Mouse (Mus musculus): ENCODE results near the gene Zbtb11. TPM values are rescaled to one million over a fixed set of nuclear protein-coding genes. Genes with fewer than 3 reads are reported as not detected.

The Zbtb11 gene
- total and polyA plus RNA-seq, 2 experiments: 2.8 to 8.6 TPM

GRCm38 (mm10) chr16:55971735-55972615 is 1.7 kb upstream of the Zbtb11 start:
- peaks cover 17% of the 10 kb centered on the region for H3K79me2 ChIP-seq (ENCODE audit: control insufficient read depth, insufficient read depth, low read length)
- peaks cover 15% of the 10 kb centered on the region for H3K4me1 ChIP-seq (ENCODE audit: control insufficient read depth, insufficient read depth, low read length)
- no peak overlapping the region for H3K27ac ChIP-seq (replicated peaks; ENCODE audit: insufficient read depth, low read depth, low read length)
- TF ChIP-seq CTCF (IDR thresholded peaks at IDR 0.05; ENCODE audit: low read depth, low read length) (no peak), POLR2A (IDR thresholded peaks at IDR 0.05; ENCODE audit: extremely low read depth, insufficient read depth, low read length) (no peak)
- H3K36me3 ChIP-seq (ENCODE audit: control insufficient read depth, insufficient read depth, low read length): peaks cover 44% of the 10 kb centered on the region
- WGBS: 84% methylated on average over 6 of the region's 6 CpGs
- DNase-seq (ENCODE audit: extremely low read depth, low read depth, low spot score): no peak
- H3K4me3 ChIP-seq (ENCODE audit: insufficient read depth, low read depth, low read length): no peak overlapping the region
- H3K27me3 ChIP-seq (ENCODE audit: control insufficient read depth, insufficient read depth, low read length): no peaks in the 10 kb centered on the region
- H3K9ac ChIP-seq (ENCODE audit: low read depth, low read length): no peak overlapping the region

- no peak for TF ChIP-seq CTCF (IDR thresholded peaks at IDR 0.05; ENCODE audit: low read depth, low read length)
- H3K4me3 ChIP-seq (ENCODE audit: insufficient read depth, low read depth, low read length): peak overlapping the region; percentile 100; the same call in 1 of the 2 replicates
- no peaks in the 10 kb centered on the region for H3K27me3 ChIP-seq (ENCODE audit: control insufficient read depth, insufficient read depth, low read length)
- peaks cover 11% of the 10 kb centered on the region; the same call in 1 of the 2 replicates for H3K4me1 ChIP-seq (ENCODE audit: control insufficient read depth, insufficient read depth, low read length)
- DNase-seq (ENCODE audit: extremely low read depth, low read depth, low spot score): no peak
- H3K27ac ChIP-seq (replicated peaks; ENCODE audit: insufficient read depth, low read depth, low read length): no peak overlapping the region
- no peak overlapping the region; the same call in 1 of the 2 replicates for H3K9ac ChIP-seq (ENCODE audit: low read depth, low read length)
- H3K79me2 ChIP-seq (ENCODE audit: control insufficient read depth, insufficient read depth, low read length): peaks cover 12% of the 10 kb centered on the region; the same call in 1 of the 2 replicates
- peaks cover 39% of the 10 kb centered on the region for H3K36me3 ChIP-seq (ENCODE audit: control insufficient read depth, insufficient read depth, low read length)
- WGBS: 48% methylated on average over 10 of the region's 10 CpGs
These were observed 969 bp upstream of the Zbtb11 start for GRCm38 (mm10) chr16:55972626-55973201.

- peak overlapping the region; percentile 80 for H3K27ac ChIP-seq (replicated peaks; ENCODE audit: insufficient read depth, low read depth, low read length)
- peak overlapping the region; percentile 100 for H3K9ac ChIP-seq (ENCODE audit: low read depth, low read length)
- H3K36me3 ChIP-seq (ENCODE audit: control insufficient read depth, insufficient read depth, low read length): peaks cover 28% of the 10 kb centered on the region
- H3K4me3 ChIP-seq (ENCODE audit: insufficient read depth, low read depth, low read length): peak overlapping the region; percentile 100
- under 1% methylated on average over 55 of the region's 55 CpGs for WGBS
- DNase-seq (ENCODE audit: extremely low read depth, low read depth, low spot score): no peak
- peak; percentile 55; the same call in 1 of the 2 replicates for TF ChIP-seq POLR2A (IDR thresholded peaks at IDR 0.05; ENCODE audit: extremely low read depth, insufficient read depth, low read length)
- TF ChIP-seq CTCF (IDR thresholded peaks at IDR 0.05; ENCODE audit: low read depth, low read length): no peak
- H3K4me1 ChIP-seq (ENCODE audit: control insufficient read depth, insufficient read depth, low read length): peaks cover 11% of the 10 kb centered on the region; the same call in 1 of the 2 replicates
- peaks cover 12% of the 10 kb centered on the region; the same call in 1 of the 2 replicates for H3K79me2 ChIP-seq (ENCODE audit: control insufficient read depth, insufficient read depth, low read length)
- H3K27me3 ChIP-seq (ENCODE audit: control insufficient read depth, insufficient read depth, low read length): no peaks in the 10 kb centered on the region
These were observed 696 bp downstream of the Zbtb11 start for GRCm38 (mm10) chr16:55974256-55974902.

- under 1% methylated on average over 14 of the region's 14 CpGs for WGBS
- Histone ChIP-seq H3K4me3 (ENCODE audit: insufficient read depth, low read depth, low read length) (peak overlapping the region; percentile 100), H3K79me2 (ENCODE audit: control insufficient read depth, insufficient read depth, low read length) (peaks cover 12% of the 10 kb centered on the region; the same call in 1 of the 2 replicates), H3K36me3 (ENCODE audit: control insufficient read depth, insufficient read depth, low read length) (peaks cover 23% of the 10 kb centered on the region), H3K4me1 (ENCODE audit: control insufficient read depth, insufficient read depth, low read length) (peaks cover 11% of the 10 kb centered on the region; the same call in 1 of the 2 replicates), H3K27ac (replicated peaks; ENCODE audit: insufficient read depth, low read depth, low read length) (peak overlapping the region; percentile 74), H3K9ac (ENCODE audit: low read depth, low read length) (peak overlapping the region; percentile 71), H3K27me3 (ENCODE audit: control insufficient read depth, insufficient read depth, low read length) (no peaks in the 10 kb centered on the region)
- DNase-seq (ENCODE audit: extremely low read depth, low read depth, low spot score): peak; percentile 80
- TF ChIP-seq CTCF (IDR thresholded peaks at IDR 0.05; ENCODE audit: low read depth, low read length): no peak
- no peak for TF ChIP-seq POLR2A (IDR thresholded peaks at IDR 0.05; ENCODE audit: extremely low read depth, insufficient read depth, low read length)
These were observed 1.2 kb downstream of the Zbtb11 start for GRCm38 (mm10) chr16:55974903-55975285.

- no peak for DNase-seq (ENCODE audit: extremely low read depth, low read depth, low spot score)
- 90% methylated on average over 3 of the region's 3 CpGs for WGBS
- no peaks in the 10 kb centered on the region for H3K4me1 ChIP-seq (ENCODE audit: control insufficient read depth, insufficient read depth, low read length)
- no peak overlapping the region for H3K27ac ChIP-seq (replicated peaks; ENCODE audit: insufficient read depth, low read depth, low read length)
- peaks cover 33% of the 10 kb centered on the region for H3K36me3 ChIP-seq (ENCODE audit: control insufficient read depth, insufficient read depth, low read length)
- H3K4me3 ChIP-seq (ENCODE audit: insufficient read depth, low read depth, low read length): no peak overlapping the region
- no peaks in the 10 kb centered on the region for H3K27me3 ChIP-seq (ENCODE audit: control insufficient read depth, insufficient read depth, low read length)
- TF ChIP-seq CTCF (IDR thresholded peaks at IDR 0.05; ENCODE audit: low read depth, low read length) (no peak), POLR2A (IDR thresholded peaks at IDR 0.05; ENCODE audit: extremely low read depth, insufficient read depth, low read length) (no peak)
- H3K9ac ChIP-seq (ENCODE audit: low read depth, low read length): no peak overlapping the region
- H3K79me2 ChIP-seq (ENCODE audit: control insufficient read depth, insufficient read depth, low read length): peaks cover 9% of the 10 kb centered on the region; the same call in 1 of the 2 replicates
These were observed 12.3 kb downstream of the Zbtb11 start for GRCm38 (mm10) chr16:55986001-55986400.

Measured in liver, adult 2 months (tissue).